Mouse (Mus musculus) neural tube, embryonic 14.5 days (tissue): ENCODE measurements around the gene 9230113P08Rik. TPM values are rescaled to one million over a fixed set of nuclear protein-coding genes. Genes with fewer than 3 reads are reported as not detected.
"Not testable (repeated sequence)": the region's sequence is repeated elsewhere in the genome, so short reads cannot be mapped to it uniquely, and the experiment has no call there.

Experiments used
- ATAC-seq: fragments of 200-750 bp; cut with Nextera tagmentation; 2 replicates; pipeline ENCODE4 v1.8.0; 2017; ENCODE audit warnings: low read depth, mild to moderate bottlenecking, moderate TSS enrichment, moderate library complexity
- H3K27ac ChIP-seq: fragments of 300-500 bp; sonication (generic); 2 replicates; pipeline ENCODE4 v1.5.1; 2014; ENCODE audit warnings: low read depth, mild to moderate bottlenecking, control low read depth, low read length, moderate library complexity, mixed read lengths
- H3K27me3 ChIP-seq: fragments of 300-500 bp; sonication (generic); 2 replicates; pipeline ENCODE4 v1.6.1; 2014; ENCODE audit warnings: low read length; ENCODE audit not compliant: control insufficient read depth, insufficient read depth
- H3K36me3 ChIP-seq: fragments of 300-500 bp; sonication (generic); 2 replicates; pipeline ENCODE4 v1.6.1; 2014; ENCODE audit warnings: low read length, mixed read lengths; ENCODE audit not compliant: control insufficient read depth, insufficient read depth
- H3K4me1 ChIP-seq: fragments of 300-500 bp; sonication (generic); 2 replicates; pipeline ENCODE4 v1.6.1; 2014; ENCODE audit warnings: low read length; ENCODE audit not compliant: control insufficient read depth, insufficient read depth
- H3K4me2 ChIP-seq: fragments of 300-500 bp; sonication (generic); 2 replicates; pipeline ENCODE4 v1.6.1; 2014; ENCODE audit warnings: mild to moderate bottlenecking, low read depth, low read length, control low read depth
- H3K4me3 ChIP-seq: fragments of 300-500 bp; sonication (generic); 2 replicates; pipeline ENCODE4 v1.5.1; 2014; ENCODE audit warnings: low read depth, low read length, control low read depth, mixed read lengths
- H3K9ac ChIP-seq: fragments of 300-500 bp; sonication (generic); replicated peaks from 2 replicates; pipeline ENCODE4 v1.6.1; 2014; ENCODE audit warnings: low read depth, mild to moderate bottlenecking, control low read depth, low read length, mixed read lengths
- H3K9me3 ChIP-seq: fragments of 300-500 bp; sonication (generic); 2 replicates; pipeline ENCODE4 v1.6.1; 2016; ENCODE audit warnings: low read length; ENCODE audit not compliant: control insufficient read depth
- WGBS: fragments of 180-500 bp; shearing (Covaris S2); extraction: QIAGEN DNeasy Blood & Tissue Kit; methylation state at CpG from one replicate; pipeline ENCODE4 v1.1.7; 2014; 5-methylcytosine and 5-hydroxymethylcytosine counted together
- polyA plus RNA-seq: library from polyadenylated mRNA; unstranded; fragments of >200 nt; fragmentation: Nextera tagmentation; extraction: Ambion mirVana; gene quantifications from 2 replicates; pipeline ENCODE4 v1.2.1, GENCODE M21; 2014

Gene 9230113P08Rik
- polyA plus RNA-seq = not detected in 2 replicates

GRCm38 (mm10) chr9:35908123-35908522, at the start of gene 9230113P08Rik:
TSS of gene 9230113P08Rik (plus strand) at chr9:35908423.
- not testable (repeated sequence) for H3K36me3 ChIP-seq, H3K4me1 ChIP-seq, H3K9me3 ChIP-seq, H3K27ac ChIP-seq, H3K4me2 ChIP-seq, H3K27me3 ChIP-seq, H3K4me3 ChIP-seq, ATAC-seq, H3K9ac ChIP-seq

GRCm38 (mm10) chr9:35893112-35893511, 15.1 kb upstream of the 9230113P08Rik start:
- H3K9ac ChIP-seq, H3K4me2 ChIP-seq, H3K36me3 ChIP-seq, H3K27ac ChIP-seq, H3K27me3 ChIP-seq, H3K9me3 ChIP-seq, H3K4me1 ChIP-seq, H3K4me3 ChIP-seq, ATAC-seq: not testable (repeated sequence)
- whole genome bisulfite sequencing = 71% methylated on average over 1 of the region's 1 CpGs

GRCm38 (mm10) chr9:35904494-35904893, 3.7 kb upstream of the 9230113P08Rik start:
- Histone ChIP-seq H3K9ac (no peak overlapping the region), H3K27me3 (no peaks in the 10 kb centered on the region), H3K27ac (no peak overlapping the region), H3K36me3 (no peaks in the 10 kb centered on the region), H3K4me1 (no peaks in the 10 kb centered on the region), H3K4me3 (no peak overlapping the region), H3K9me3 (no peaks in the 10 kb centered on the region), H3K4me2 (no peak overlapping the region)
- no peak for ATAC-seq
- WGBS = 77% methylated on average over 2 of the region's 2 CpGs

GRCm38 (mm10) chr9:35930817-35931216, 22.6 kb downstream of the 9230113P08Rik start:
- Histone ChIP-seq H3K27ac (no peak overlapping the region), H3K4me1 (no peaks in the 10 kb centered on the region), H3K4me3 (no peak overlapping the region), H3K27me3 (no peaks in the 10 kb centered on the region), H3K9ac (no peak overlapping the region), H3K9me3 (no peaks in the 10 kb centered on the region), H3K36me3 (no peaks in the 10 kb centered on the region), H3K4me2 (no peak overlapping the region)
- no peak for ATAC-seq
- WGBS = 86% methylated on average over 2 of the region's 2 CpGs

Other genes with a start within 250 kb of the 9230113P08Rik start
- 0.24 TPM in 1 of 2 replicates, not detected in the other for gene Pate1, start 221.0 kb upstream of the 9230113P08Rik start, polyA plus RNA-seq
- gene Gm17677, start 167.4 kb upstream of the 9230113P08Rik start, polyA plus RNA-seq = not detected in 2 replicates
- not detected in 2 replicates for gene Gm17727, start 130.3 kb upstream of the 9230113P08Rik start, polyA plus RNA-seq
- not detected in 2 replicates for gene Gm27235, start 118.3 kb upstream of the 9230113P08Rik start, polyA plus RNA-seq
- gene D730048I06Rik, start 118.3 kb upstream of the 9230113P08Rik start, polyA plus RNA-seq = not detected in 2 replicates
- not detected in 2 replicates for gene 9230110F15Rik, start 64.3 kb upstream of the 9230113P08Rik start, polyA plus RNA-seq
- gene Gm5916, start 220.4 kb downstream of the 9230113P08Rik start, polyA plus RNA-seq = not detected in 2 replicates